Mouse (Mus musculus) intestine, embryonic 16.5 days (tissue): ENCODE data around the gene Gm27029. TPM values are rescaled to one million over a fixed set of nuclear protein-coding genes. Genes with fewer than 3 reads are reported as not detected.
"Not testable (repeated sequence)": the region's sequence is repeated elsewhere in the genome, so short reads cannot be mapped to it uniquely, and the experiment has no call there.

Experiments used
- ATAC-seq: fragments of 200-750 bp; cut with Nextera tagmentation; 2 replicates; pipeline ENCODE4 v1.8.0; 2017; ENCODE audit warnings: moderate TSS enrichment, moderate library complexity
- H3K27ac ChIP-seq: fragments of 300-500 bp; sonication (generic); 2 replicates; pipeline ENCODE4 v1.5.1; 2014; ENCODE audit warnings: mild to moderate bottlenecking, low read length
- H3K27me3 ChIP-seq: fragments of 300-500 bp; sonication (generic); replicated peaks from 2 replicates; pipeline ENCODE4 v1.6.1; 2014; ENCODE audit warnings: low read length, control low read depth, mixed read lengths; ENCODE audit not compliant: control insufficient read depth, insufficient read depth
- H3K36me3 ChIP-seq: fragments of 300-500 bp; sonication (generic); 2 replicates; pipeline ENCODE4 v1.6.1; 2014; ENCODE audit warnings: low read length, control low read depth; ENCODE audit not compliant: control insufficient read depth, insufficient read depth
- H3K4me1 ChIP-seq: fragments of 300-500 bp; sonication (generic); 2 replicates; pipeline ENCODE4 v1.6.1; 2014; ENCODE audit warnings: low read length, control low read depth, mixed read lengths; ENCODE audit not compliant: control insufficient read depth, insufficient read depth
- H3K4me2 ChIP-seq: fragments of 300-500 bp; sonication (generic); 2 replicates; pipeline ENCODE4 v1.6.1; 2014; ENCODE audit warnings: low read depth, low read length, control low read depth
- H3K4me3 ChIP-seq: fragments of 300-500 bp; sonication (generic); 2 replicates; pipeline ENCODE4 v1.5.1; 2014; ENCODE audit warnings: mild to moderate bottlenecking, low read length
- H3K9ac ChIP-seq: fragments of 300-500 bp; sonication (generic); 2 replicates; pipeline ENCODE4 v1.6.1; 2014; ENCODE audit warnings: low read depth, low read length
- H3K9me3 ChIP-seq: fragments of 300-500 bp; sonication (generic); 2 replicates; pipeline ENCODE4 v1.6.1; 2016; ENCODE audit warnings: low read length, control low read depth; ENCODE audit not compliant: control insufficient read depth
- WGBS: fragments of 180-500 bp; shearing (Covaris S2); extraction: QIAGEN DNeasy Blood & Tissue Kit; methylation state at CpG from one replicate; pipeline ENCODE4 v1.1.7; 2014; 5-methylcytosine and 5-hydroxymethylcytosine counted together
- polyA plus RNA-seq: library from polyadenylated mRNA; unstranded; fragments of >200 nt; fragmentation: Nextera tagmentation; extraction: Ambion mirVana; gene quantifications from 2 replicates; pipeline ENCODE4 v1.2.1, GENCODE M21; 2015

Gene Gm27029
- polyA plus RNA-seq: 7.2 and 10.1 TPM in 2 replicates

DNA sequence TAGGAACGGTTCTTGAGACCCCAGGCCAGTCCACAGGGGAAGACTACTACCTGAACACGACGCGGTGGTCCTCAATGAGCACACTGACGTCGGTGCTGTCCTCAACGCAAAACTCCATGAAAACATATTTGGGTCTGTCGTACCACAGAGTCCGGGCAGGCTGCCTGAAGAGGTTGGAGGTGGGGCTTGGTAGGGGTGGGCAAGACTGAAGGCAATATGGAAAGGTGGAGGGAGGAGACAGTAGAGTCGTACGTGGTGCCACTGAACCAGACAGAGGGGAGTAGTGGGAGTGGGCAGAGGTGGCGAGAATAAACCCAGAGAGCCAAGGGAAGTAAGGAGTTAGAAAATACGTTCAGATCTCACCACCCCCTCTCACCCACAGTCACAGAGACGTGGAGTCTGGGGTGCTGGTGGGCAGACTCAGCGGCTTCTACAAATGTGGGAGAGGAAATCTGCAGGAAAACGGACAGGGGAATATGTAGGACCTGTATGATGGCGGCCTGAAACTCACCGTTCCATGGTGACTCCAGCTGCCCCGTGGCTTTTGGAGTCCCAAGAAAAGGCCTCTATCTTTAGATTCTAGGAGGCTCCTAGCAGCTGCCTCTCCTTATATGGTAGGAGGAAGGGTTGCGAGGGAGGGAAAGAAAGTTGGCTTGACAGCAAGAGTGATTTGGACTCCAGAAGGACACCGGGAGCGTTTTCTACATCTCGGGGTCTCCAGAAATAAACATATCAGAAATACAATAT is at the start of gene Gm27029:
Gene Gm27029, minus strand, starts transcription at position 692 of the 747 bp plus-strand sequence.
- peaks cover 19% of the 10 kb centered on the region for H3K4me1 ChIP-seq
- H3K4me2 ChIP-seq: peak within 1 kb of the TSS; percentile 88
- H3K4me3 ChIP-seq: peak within 1 kb of the TSS; percentile 97
- WGBS: 5% methylated on average over 23 of the region's 23 CpGs
- peak; percentile 83 for ATAC-seq
- peak within 1 kb of the TSS; percentile 94 for H3K9ac ChIP-seq
- H3K36me3 ChIP-seq: no peaks in the 10 kb centered on the region
- H3K27me3 ChIP-seq: no peaks in the 10 kb centered on the region
- H3K27ac ChIP-seq: peak within 1 kb of the TSS; percentile 92
- no peaks in the 10 kb centered on the region for H3K9me3 ChIP-seq

DNA sequence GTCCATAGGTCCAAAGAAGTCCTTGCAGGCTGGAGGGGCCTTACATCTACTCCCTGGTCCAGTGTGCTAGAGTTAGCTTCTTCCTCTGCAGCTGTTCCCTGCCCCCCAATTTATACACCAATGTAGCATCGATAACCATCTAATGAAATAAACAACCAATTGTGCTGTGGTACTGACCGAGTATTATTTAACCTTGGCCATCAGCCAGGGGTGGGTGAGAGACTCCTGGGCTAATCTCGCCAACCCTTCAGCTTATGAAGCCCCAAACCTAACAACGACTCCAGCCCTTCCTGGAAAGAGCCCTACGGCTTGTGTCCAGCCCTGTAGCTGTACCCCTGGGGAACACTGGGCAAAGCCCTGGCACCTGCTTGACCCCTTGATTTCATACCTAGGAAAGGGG is 49.7 kb upstream of the Gm27029 start:
- H3K9ac ChIP-seq: no peak overlapping the region
- H3K4me2 ChIP-seq: no peak overlapping the region
- H3K4me3 ChIP-seq: no peak overlapping the region
- no peaks in the 10 kb centered on the region for H3K36me3 ChIP-seq
- H3K27ac ChIP-seq: no peak overlapping the region
- no peaks in the 10 kb centered on the region for H3K27me3 ChIP-seq
- peaks cover 10% of the 10 kb centered on the region for H3K4me1 ChIP-seq
- no peaks in the 10 kb centered on the region for H3K9me3 ChIP-seq
- 69% methylated on average over 5 of the region's 5 CpGs for WGBS
- no peak for ATAC-seq

DNA sequence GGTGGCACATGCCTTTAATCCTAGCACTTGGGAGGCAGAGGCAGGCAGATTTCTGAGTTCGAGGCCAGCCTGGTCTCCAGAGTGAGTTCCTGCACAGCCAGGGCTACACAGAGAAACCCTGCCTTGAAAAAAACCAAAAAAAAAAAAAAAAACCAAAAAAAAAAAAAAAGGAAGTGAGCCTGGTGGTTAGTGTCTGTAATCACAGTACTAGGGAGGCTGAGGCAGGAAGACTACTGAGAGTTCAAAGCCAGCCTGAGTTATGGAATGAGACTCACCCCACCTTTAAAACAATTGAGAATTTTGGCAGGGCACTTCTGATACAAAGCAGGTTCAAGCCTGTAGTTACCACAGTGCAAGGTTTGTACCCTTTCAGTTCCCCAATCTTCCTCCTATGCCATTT is 49.1 kb upstream of the Gm27029 start:
- H3K4me1 ChIP-seq: not testable (repeated sequence)
- whole genome bisulfite sequencing: 77% methylated on average over 1 of the region's 1 CpGs

DNA sequence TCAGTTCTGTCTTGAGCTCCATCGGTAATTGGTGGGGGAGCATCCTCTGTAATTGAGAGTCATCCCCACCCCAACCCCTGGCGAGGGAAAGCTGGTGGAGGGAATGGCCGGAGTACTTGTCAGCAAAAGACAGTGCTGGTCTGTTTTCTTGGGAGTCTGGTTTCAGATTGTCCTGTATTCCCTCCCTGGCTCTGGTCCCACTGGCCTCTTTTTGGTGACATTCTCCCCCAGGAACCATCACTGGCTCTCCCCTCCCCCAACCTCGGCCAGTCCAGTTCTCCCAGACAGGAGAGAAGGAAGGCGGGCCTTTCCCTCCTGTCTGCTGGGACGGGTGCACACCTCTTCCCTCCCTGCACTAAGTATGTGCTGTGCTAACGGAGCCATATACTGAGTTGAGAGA is 47.7 kb upstream of the Gm27029 start:
- H3K4me2 ChIP-seq: no peak overlapping the region
- H3K36me3 ChIP-seq: no peaks in the 10 kb centered on the region
- H3K27me3 ChIP-seq: no peaks in the 10 kb centered on the region
- no peak for ATAC-seq
- WGBS: 56% methylated on average over 7 of the region's 7 CpGs
- H3K4me3 ChIP-seq: no peak overlapping the region
- H3K27ac ChIP-seq: no peak overlapping the region
- no peak overlapping the region for H3K9ac ChIP-seq
- H3K9me3 ChIP-seq: no peaks in the 10 kb centered on the region
- peaks cover 8% of the 10 kb centered on the region for H3K4me1 ChIP-seq

More for the DNA sequence above, 49.1 kb upstream of the Gm27029 start:
- not testable (repeated sequence) for H3K9ac ChIP-seq, H3K4me3 ChIP-seq, H3K27me3 ChIP-seq, H3K4me2 ChIP-seq, ATAC-seq, H3K36me3 ChIP-seq, H3K27ac ChIP-seq, H3K9me3 ChIP-seq

DNA sequence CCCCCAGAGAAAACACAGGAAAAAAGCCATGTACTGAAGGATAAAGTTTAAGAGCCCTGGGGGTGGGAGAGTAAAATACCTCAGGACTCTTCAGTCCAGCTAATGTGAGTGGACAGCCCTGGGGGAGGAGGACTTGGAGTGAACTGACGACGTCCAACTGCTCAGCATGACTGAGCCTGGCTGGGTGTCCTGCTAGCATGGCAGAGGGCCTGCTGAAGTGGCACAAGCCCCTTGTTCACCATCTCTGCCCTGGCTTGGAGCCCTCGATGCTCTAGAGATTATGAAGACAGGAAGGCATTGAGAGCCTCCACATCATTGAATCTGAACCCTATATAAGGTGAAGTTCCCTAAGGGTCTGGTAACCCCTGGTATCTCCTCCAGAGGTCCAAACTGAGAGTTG is 47.3 kb upstream of the Gm27029 start:
- H3K36me3 ChIP-seq: no peaks in the 10 kb centered on the region
- H3K4me3 ChIP-seq: no peak overlapping the region
- peaks cover 12% of the 10 kb centered on the region for H3K4me1 ChIP-seq
- no peaks in the 10 kb centered on the region for H3K27me3 ChIP-seq
- no peak for ATAC-seq
- H3K9ac ChIP-seq: no peak overlapping the region
- no peaks in the 10 kb centered on the region for H3K9me3 ChIP-seq
- no peak overlapping the region for H3K4me2 ChIP-seq
- WGBS: 49% methylated on average over 3 of the region's 3 CpGs
- no peak overlapping the region for H3K27ac ChIP-seq

DNA sequence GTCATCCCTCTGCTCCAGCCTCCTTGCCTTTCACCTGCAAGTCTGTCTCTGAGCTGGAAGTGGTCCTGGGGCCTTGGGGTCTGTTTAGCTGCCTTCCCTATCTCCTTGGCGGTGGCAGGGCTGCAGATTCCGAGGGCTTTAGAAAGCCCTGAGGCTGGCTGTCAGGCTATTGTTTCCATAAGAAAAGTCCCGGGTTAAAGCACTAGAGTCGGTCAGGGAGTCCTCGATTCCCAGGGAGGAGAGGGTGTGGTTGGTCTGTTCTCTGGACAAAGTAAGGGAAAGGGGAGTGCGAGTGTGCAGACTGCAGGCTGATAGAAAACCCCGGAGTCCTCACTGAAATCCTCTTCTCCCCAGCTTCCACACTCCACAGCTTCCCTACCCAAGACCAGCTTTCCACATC is 45.6 kb upstream of the Gm27029 start:
- 47% methylated on average over 7 of the region's 7 CpGs for WGBS
- H3K9ac ChIP-seq: no peak overlapping the region
- no peak for ATAC-seq

DNA sequence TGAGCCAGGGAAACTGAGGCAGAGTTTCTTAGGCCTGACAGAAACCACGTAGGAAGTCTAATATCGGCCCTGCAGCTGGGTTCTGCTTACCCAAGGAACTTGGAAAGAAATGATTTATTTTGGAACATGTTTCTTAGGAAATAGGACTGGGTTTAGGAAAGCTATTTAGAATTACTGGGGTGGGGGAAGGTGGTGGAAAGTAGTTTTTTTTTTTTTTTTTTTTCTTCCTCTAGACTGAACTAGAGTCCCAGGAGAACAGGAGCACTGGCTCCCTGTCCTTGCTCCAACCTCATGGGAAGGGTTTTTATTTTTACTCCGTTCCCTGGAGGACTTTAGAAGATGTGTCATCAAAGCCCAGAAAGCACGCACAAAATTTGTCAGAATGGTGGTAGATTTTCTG is 44.6 kb upstream of the Gm27029 start:
- Histone ChIP-seq H3K4me3 (peak overlapping the region; percentile 82), H3K27me3 (no peaks in the 10 kb centered on the region), H3K9ac (no peak overlapping the region; the same call in 1 of the 2 replicates), H3K4me1 (peaks cover 16% of the 10 kb centered on the region), H3K27ac (no peak overlapping the region), H3K4me2 (peak overlapping the region; percentile 96), H3K9me3 (no peaks in the 10 kb centered on the region), H3K36me3 (no peaks in the 10 kb centered on the region)
- no peak for ATAC-seq
- WGBS: 57% methylated on average over 4 of the region's 4 CpGs

More for the DNA sequence above, 45.6 kb upstream of the Gm27029 start:
- H3K27me3 ChIP-seq: no peaks in the 10 kb centered on the region
- H3K27ac ChIP-seq: no peak overlapping the region
- peaks cover 12% of the 10 kb centered on the region for H3K4me1 ChIP-seq
- H3K36me3 ChIP-seq: no peaks in the 10 kb centered on the region
- no peaks in the 10 kb centered on the region for H3K9me3 ChIP-seq
- no peak overlapping the region for H3K4me2 ChIP-seq
- H3K4me3 ChIP-seq: no peak overlapping the region

DNA sequence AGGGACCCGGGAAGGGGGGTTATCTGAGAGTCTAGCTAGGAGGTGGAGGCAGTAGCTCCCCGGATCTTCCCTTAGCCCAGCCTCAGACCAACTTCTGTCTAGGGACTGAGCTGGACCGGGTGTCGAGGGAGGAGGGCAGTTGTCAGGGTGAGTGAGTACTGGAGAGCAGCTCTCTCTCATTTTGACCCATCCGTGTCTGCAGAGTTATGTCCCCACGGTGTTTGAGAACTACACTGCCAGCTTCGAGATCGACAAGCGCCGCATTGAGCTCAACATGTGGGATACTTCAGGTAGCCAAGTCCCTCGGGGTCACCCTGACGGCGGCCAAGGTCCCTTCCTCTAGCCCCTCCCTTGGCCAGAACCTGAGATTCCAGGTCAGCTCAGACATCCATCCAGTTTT is 44.1 kb upstream of the Gm27029 start:
- H3K4me3 ChIP-seq: peak overlapping the region; percentile 82
- H3K4me1 ChIP-seq: peaks cover 20% of the 10 kb centered on the region
- H3K9ac ChIP-seq: peak overlapping the region; percentile 84
- peak overlapping the region; percentile 80 for H3K27ac ChIP-seq
- no peaks in the 10 kb centered on the region for H3K36me3 ChIP-seq
- H3K9me3 ChIP-seq: no peaks in the 10 kb centered on the region
- no peak for ATAC-seq
- WGBS: 4% methylated on average over 13 of the region's 13 CpGs
- no peaks in the 10 kb centered on the region for H3K27me3 ChIP-seq
- peak overlapping the region; percentile 96 for H3K4me2 ChIP-seq

DNA sequence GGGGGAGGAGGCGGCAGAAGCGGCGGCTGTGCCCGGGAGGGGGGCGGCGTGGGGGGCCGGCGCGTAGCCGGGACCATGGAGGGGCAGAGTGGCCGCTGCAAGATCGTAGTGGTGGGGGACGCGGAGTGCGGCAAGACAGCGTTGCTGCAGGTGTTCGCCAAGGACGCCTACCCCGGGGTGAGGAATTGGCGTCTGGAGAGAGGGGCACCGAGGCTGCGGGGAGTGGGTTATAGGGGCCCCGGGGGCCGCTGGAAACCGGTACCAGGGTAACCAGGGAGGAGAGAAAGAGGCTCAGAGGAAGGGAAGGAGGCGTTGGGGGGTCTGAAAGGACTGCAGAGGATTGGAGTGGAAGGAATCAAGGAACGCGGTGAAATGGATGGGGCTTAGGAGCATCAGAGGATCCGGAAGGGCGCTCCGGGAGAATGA is 43.7 kb upstream of the Gm27029 start:
- WGBS: 1% methylated on average over 30 of the region's 31 CpGs
- H3K27me3 ChIP-seq: no peaks in the 10 kb centered on the region
- ATAC-seq: peak; percentile 10; the same call in 1 of the 2 replicates
- H3K4me3 ChIP-seq: peak overlapping the region; percentile 82
- H3K36me3 ChIP-seq: no peaks in the 10 kb centered on the region
- peaks cover 24% of the 10 kb centered on the region for H3K4me1 ChIP-seq
- no peaks in the 10 kb centered on the region for H3K9me3 ChIP-seq
- H3K4me2 ChIP-seq: peak overlapping the region; percentile 96
- peak overlapping the region; percentile 80 for H3K27ac ChIP-seq
- peak overlapping the region; percentile 84 for H3K9ac ChIP-seq
